Mouse (Mus musculus): ENCODE measurements around the gene Gm10282. TPM values are rescaled to one million over a fixed set of nuclear protein-coding genes. Genes with fewer than 3 reads are reported as not detected.

Gene Gm10282
- total and polyA plus RNA-seq, 3 experiments = 11.7 to 133 TPM; not detected in 1

DNA sequence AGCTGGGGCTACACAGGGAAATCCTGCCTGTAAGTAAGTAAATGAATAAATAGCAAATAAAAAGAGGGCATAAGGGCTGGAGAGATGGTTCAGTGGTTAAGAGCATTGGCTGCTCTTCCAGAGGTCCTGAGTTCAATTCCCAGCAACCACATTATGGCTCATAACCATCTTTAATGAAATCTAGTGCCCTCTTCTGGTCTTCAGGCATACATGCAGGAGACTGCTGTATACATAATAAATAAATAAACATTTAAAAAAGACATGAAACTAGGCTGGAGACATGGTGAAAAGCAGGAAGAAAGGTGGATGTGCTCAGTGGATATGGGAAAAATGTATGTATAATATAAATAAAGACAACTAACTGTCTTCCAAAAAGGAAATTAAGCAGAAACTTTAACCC is 11.8 kb downstream of the Gm10282 start:
- H3K4me1 ChIP-seq (ENCODE audit: control insufficient read depth in 1 of 2, insufficient read depth in 2 of 2, low read length in 2 of 2) = peaks cover 4 to 7% of the 10 kb centered on the region in 2 experiments

DNA sequence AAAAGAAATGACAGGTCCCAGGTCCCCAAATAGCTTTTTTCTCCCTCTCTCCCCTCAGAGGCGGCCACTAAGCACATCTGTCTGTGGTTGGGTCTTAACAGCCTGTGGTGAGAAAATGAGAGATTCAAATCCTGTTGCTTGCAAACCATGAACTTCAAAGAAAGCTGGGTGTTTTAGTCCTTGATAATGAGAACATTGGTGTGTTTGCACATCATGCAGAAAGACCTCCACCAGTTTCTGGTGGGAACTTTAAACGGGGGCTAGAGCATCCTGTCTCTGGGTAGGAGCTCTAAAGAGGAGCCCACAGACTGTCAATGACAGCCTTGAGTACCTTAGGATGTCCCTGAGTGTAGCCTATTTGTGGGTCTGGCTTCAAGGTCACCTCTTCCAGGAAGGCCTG is 14.0 kb downstream of the Gm10282 start:
- Histone ChIP-seq H3K9ac (ENCODE audit: control insufficient read depth, low read depth, low read length, poor library complexity, severe bottlenecking) (no peak overlapping the region), H3K27me3 (ENCODE audit: control insufficient read depth in 1 of 2, insufficient read depth in 2 of 2, low read length in 2 of 2) (no peaks in the 10 kb centered on the region; a peak in 1 of 4 replicates), H3K36me3 (ENCODE audit: control insufficient read depth in 1 of 2, insufficient read depth in 2 of 2, low read length in 2 of 2) (peaks cover 0 to 7% of the 10 kb centered on the region in 2 experiments; a peak in 2 of 4 replicates), H3K27ac (ENCODE audit: control insufficient read depth, low read depth, low read length) (no peak overlapping the region), H3K4me3 (ENCODE audit: control insufficient read depth in 1 of 2, insufficient read depth in 1 of 2, low read depth in 2 of 2, low read length in 2 of 2) (no peak overlapping the region), H3K9me3 (replicated peaks; ENCODE audit: insufficient read depth, low read length) (no peaks in the 10 kb centered on the region), H3K79me2 (ENCODE audit: control insufficient read depth, insufficient read depth, low read length, poor library complexity) (no peaks in the 10 kb centered on the region), H3K4me1 (ENCODE audit: control insufficient read depth in 1 of 2, insufficient read depth in 2 of 2, low read length in 2 of 2) (peaks cover 3 to 4% of the 10 kb centered on the region in 2 experiments)
- no peak for DNase-seq (ENCODE audit: low read depth, low spot score)
- TF ChIP-seq NRF1 (IDR thresholded peaks at IDR 0.05; ENCODE audit: insufficient read depth, low read depth, low read length, poor library complexity, severe bottlenecking) (no peak), E2F4 (IDR thresholded peaks at IDR 0.05; ENCODE audit: borderline replicate concordance, low read depth, low read length) (no peak), USF2 (IDR thresholded peaks at IDR 0.05; ENCODE audit: borderline replicate concordance in 1 of 2, insufficient read depth in 1 of 2, low read depth in 1 of 2, low read length in 2 of 2) (no peak), SMC3 (IDR thresholded peaks at IDR 0.05; ENCODE audit: low read depth, low read length) (no peak), POLR2AphosphoS2 (IDR thresholded peaks at IDR 0.05; ENCODE audit: low read length) (no peak), POLR2AphosphoS5 (IDR thresholded peaks at IDR 0.05; ENCODE audit: borderline replicate concordance, low read depth, low read length) (no peak), MEF2A (IDR thresholded peaks at IDR 0.05; ENCODE audit: extremely low read depth, insufficient replicate concordance, low read depth, low read length, poor library complexity, severe bottlenecking) (no peak), HCFC1 (IDR thresholded peaks at IDR 0.05; ENCODE audit: low read depth, low read length) (no peak), TBP (IDR thresholded peaks at IDR 0.05; ENCODE audit: low read depth, low read length) (no peak), GATA1 (IDR thresholded peaks at IDR 0.05; ENCODE audit: low read depth, low read length) (no peak), ZKSCAN1 (IDR thresholded peaks at IDR 0.05; ENCODE audit: low read depth, low read length) (no peak), TCF12 (IDR thresholded peaks at IDR 0.05; ENCODE audit: low read depth, low read length) (no peak), RAD21 (IDR thresholded peaks at IDR 0.05; ENCODE audit: low read depth, low read length) (no peak), ZNF384 (IDR thresholded peaks at IDR 0.05; ENCODE audit: low read depth, low read length) (no peak), TAL1 (IDR thresholded peaks at IDR 0.05; ENCODE audit: low read length) (no peak), ZMIZ1 (IDR thresholded peaks at IDR 0.05; ENCODE audit: low read depth, low read length) (no peak), SIN3A (IDR thresholded peaks at IDR 0.05; ENCODE audit: low read length) (no peak), MAFK (IDR thresholded peaks at IDR 0.05; ENCODE audit: borderline replicate concordance, low read depth, low read length) (no peak)

More for the DNA sequence above, 11.8 kb downstream of the Gm10282 start:
- Histone ChIP-seq H3K9ac (ENCODE audit: control insufficient read depth, low read depth, low read length, poor library complexity, severe bottlenecking) (no peak overlapping the region), H3K79me2 (ENCODE audit: control insufficient read depth, insufficient read depth, low read length, poor library complexity) (no peaks in the 10 kb centered on the region), H3K4me3 (ENCODE audit: control insufficient read depth in 1 of 2, insufficient read depth in 1 of 2, low read depth in 2 of 2, low read length in 2 of 2) (no peak overlapping the region), H3K36me3 (ENCODE audit: control insufficient read depth in 1 of 2, insufficient read depth in 2 of 2, low read length in 2 of 2) (peaks cover 0 to 7% of the 10 kb centered on the region in 2 experiments; a peak in 2 of 4 replicates), H3K27me3 (ENCODE audit: control insufficient read depth in 1 of 2, insufficient read depth in 2 of 2, low read length in 2 of 2) (no peaks in the 10 kb centered on the region), H3K9me3 (replicated peaks; ENCODE audit: insufficient read depth, low read length) (no peaks in the 10 kb centered on the region), H3K27ac (ENCODE audit: control insufficient read depth, low read depth, low read length) (no peak overlapping the region)
- DNase-seq (ENCODE audit: low read depth, low spot score) = no peak
- TF ChIP-seq UBTF (IDR thresholded peaks at IDR 0.05; ENCODE audit: borderline replicate concordance, insufficient read depth, low read depth, low read length) (no peak), POLR2A (IDR thresholded peaks at IDR 0.05; ENCODE audit: control insufficient read depth in 1 of 2, insufficient read depth in 1 of 2, low read depth in 1 of 2, low read length in 2 of 2, poor library complexity in 1 of 2) (no peak), CTCF (IDR thresholded peaks at IDR 0.05 in 2 of 3, conservative IDR thresholded peaks at IDR 0.05 in 1 of 3; ENCODE audit: control insufficient read depth in 1 of 3, insufficient read depth in 1 of 3, low read depth in 2 of 3, low read length in 3 of 3, poor library complexity in 1 of 3, severe bottlenecking in 1 of 3) (peak in 1 of 3 experiments; percentile 19; a peak in 1 of 6 replicates), SMC3 (IDR thresholded peaks at IDR 0.05; ENCODE audit: low read depth, low read length) (peak; percentile 26; the same call in 1 of the 2 replicates), RAD21 (IDR thresholded peaks at IDR 0.05; ENCODE audit: low read depth, low read length) (peak; percentile 10), TAL1 (IDR thresholded peaks at IDR 0.05; ENCODE audit: low read length) (no peak)
